25 mouse cellular contexts compared by ENCODE assay signal in the genomic region with DNA sequence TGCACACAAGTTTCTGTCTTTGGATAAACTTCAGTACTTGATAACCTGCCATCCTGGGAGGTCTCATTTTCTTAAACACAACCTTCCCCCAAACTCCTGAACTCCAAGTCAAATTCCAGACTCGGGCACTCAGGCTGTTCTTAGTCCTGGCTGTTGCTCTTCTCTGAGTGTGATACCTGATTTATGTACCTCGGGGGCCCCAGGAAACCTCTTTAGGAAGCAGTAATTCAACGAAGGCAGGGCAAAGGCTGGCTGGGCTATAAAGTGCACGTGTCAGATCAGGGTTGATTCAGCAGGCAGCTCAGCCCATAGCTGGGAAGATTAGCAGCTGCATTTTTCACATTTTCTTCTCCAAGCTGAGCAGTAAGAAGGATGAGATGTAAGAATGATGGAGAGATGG.
A peak's percentile ranks its signal among the peaks of the same experiment; 100 is the strongest.
DNase-seq lines count a peak whose midpoint lies in the region; ATAC-seq and TF ChIP-seq lines count a peak whose summit lies in the region.
"Had no signal": no experiment of that assay in that cellular context is flagged by ENCODE, and none has a peak within 500 bp of the region (broad histone marks: within the 10 kb centered on the region; RNA-seq: fewer than 3 reads in every experiment).

No protein-coding gene starts in this region.

- 11% methylated on average over 4 of the region's 4 CpGs for WGBS in kidney, adult 2 months
- WGBS in limb, embryonic 11.5 days, result 3% methylated on average over 4 of the region's 4 CpGs

- 0 out of 2 replicates have a peak overlapping the region, but pooled peaks have one; percentile 32 for H3K9ac ChIP-seq in limb, embryonic 11.5 days (ENCODE audit: low read length)
- H3K9ac ChIP-seq: embryonic facial prominence, embryonic 13.5 days; forebrain, embryonic 12.5 days; heart, embryonic 15.5 days; hindbrain, embryonic 15.5 days; limb, embryonic 13.5 days; liver, embryonic 12.5 days; midbrain, embryonic 12.5 days had no signal

- TF ChIP-seq CTCF in kidney, adult 2 months (conservative IDR thresholded peaks at IDR 0.05; ENCODE audit: insufficient read depth, insufficient read length, low read depth, low read length), result no peak

- no peak for TF ChIP-seq POLR2A in kidney, adult 2 months (IDR thresholded peaks at IDR 0.05; ENCODE audit: low read depth, low read length)

- peaks cover 3% of the 10 kb centered on the region; the same call in 1 of the 2 replicates for H3K4me1 ChIP-seq in kidney, adult 2 months (ENCODE audit: control insufficient read depth, insufficient read depth, low read length)
- H3K4me1 ChIP-seq in limb, embryonic 11.5 days (ENCODE audit: control insufficient read depth, insufficient read depth, low read length), result peaks cover 4% of the 10 kb centered on the region; the same call in 1 of the 2 replicates
- H3K4me1 ChIP-seq: forebrain, embryonic 12.5 days; liver, embryonic 12.5 days; midbrain, embryonic 12.5 days had no signal

- intact Hi-C loops in left cerebral cortex, postnatal 25 days (cut with DNase I), result no loop called here

- no peak for ATAC-seq in limb, embryonic 11.5 days (ENCODE audit: insufficient number of reproducible peaks, low FRiP score, low TSS enrichment, low read depth)
- ATAC-seq: activated CD4-positive, CD25-positive, alpha-beta regulatory T cell, adult 4 months; liver, embryonic 12.5 days had no signal

- no peak overlapping the region for H3K27ac ChIP-seq in kidney, adult 2 months (ENCODE audit: insufficient read depth, low read depth, low read length)
- H3K27ac ChIP-seq in limb, embryonic 11.5 days (replicated peaks; ENCODE audit: low read depth, low read length), result no peak overlapping the region
- H3K27ac ChIP-seq: embryonic facial prominence, embryonic 13.5 days; forebrain, embryonic 12.5 days; gastrocnemius, adult 2 months; heart, embryonic 15.5 days; hindbrain, embryonic 15.5 days; limb, embryonic 13.5 days; liver, embryonic 12.5 days; midbrain, embryonic 12.5 days had no signal

- no peak overlapping the region for H3K4me2 ChIP-seq in limb, embryonic 11.5 days (ENCODE audit: low read depth, severe bottlenecking)
- H3K4me2 ChIP-seq: embryonic facial prominence, embryonic 13.5 days; forebrain, embryonic 12.5 days; heart, embryonic 15.5 days; hindbrain, embryonic 15.5 days; limb, embryonic 13.5 days; liver, embryonic 12.5 days; midbrain, embryonic 12.5 days had no signal

- DNase-seq in kidney, adult 2 months, result peak; percentile 12
- no peak for DNase-seq in kidney, adult 18-20 months
- peak; percentile 38 for DNase-seq in embryo, embryonic 10 days (ENCODE audit: low spot score)
- DNase-seq in hindlimb bud, embryonic 11.5 days (ENCODE audit: extremely low spot score, low read depth, low spot score), result peak; percentile 12
- peak; percentile 44 for DNase-seq in limb, embryonic 11.5 days (ENCODE audit: low spot score)
- no peak for DNase-seq in adrenal gland, adult (ENCODE audit: inconsistent age in 2 of 2, low spot score in 1 of 2)
- DNase-seq in left cerebral cortex, postnatal 25 days (ENCODE audit: low spot score in 2 of 2), result no peak
- DNase-seq: adrenal gland, postnatal 10 days; cerebellum, adult 2 months; cerebellum, postnatal 25 days; gastrocnemius, adult 2 months; heart, postnatal 4 days; kidney, adult 9 months; lung, adult 18-20 months; lung, postnatal 10 days; right cerebral cortex, postnatal 14 days had no signal

- H3K27me3 ChIP-seq in kidney, adult 2 months (replicated peaks; ENCODE audit: control insufficient read depth, insufficient read depth, low read length), result no peaks in the 10 kb centered on the region
- no peaks in the 10 kb centered on the region for H3K27me3 ChIP-seq in limb, embryonic 11.5 days (ENCODE audit: control insufficient read depth, insufficient read depth, low read length)
- H3K27me3 ChIP-seq: embryonic facial prominence, embryonic 13.5 days; forebrain, embryonic 12.5 days; heart, embryonic 15.5 days; hindbrain, embryonic 15.5 days; limb, embryonic 13.5 days; liver, embryonic 12.5 days; midbrain, embryonic 12.5 days had no signal

- no peaks in the 10 kb centered on the region for H3K36me3 ChIP-seq in kidney, adult 2 months (ENCODE audit: control insufficient read depth, insufficient read depth, low read length)
- no peaks in the 10 kb centered on the region for H3K36me3 ChIP-seq in limb, embryonic 11.5 days (ENCODE audit: control insufficient read depth, insufficient read depth, low read length)
- H3K36me3 ChIP-seq: embryonic facial prominence, embryonic 13.5 days; forebrain, embryonic 12.5 days; heart, embryonic 15.5 days; hindbrain, embryonic 15.5 days; limb, embryonic 13.5 days; liver, embryonic 12.5 days; midbrain, embryonic 12.5 days had no signal

- H3K4me3 ChIP-seq in kidney, adult 2 months (ENCODE audit: insufficient read depth, low read depth, low read length), result no peak overlapping the region
- H3K4me3 ChIP-seq in limb, embryonic 11.5 days (ENCODE audit: low read depth, low read length), result no peak overlapping the region
- H3K4me3 ChIP-seq: embryonic facial prominence, embryonic 13.5 days; erythroblast, embryonic 14.5 days; forebrain, embryonic 12.5 days; gastrocnemius, adult 2 months; heart, embryonic 15.5 days; hindbrain, embryonic 15.5 days; limb, embryonic 13.5 days; liver, embryonic 12.5 days; midbrain, embryonic 12.5 days had no signal

- no peaks in the 10 kb centered on the region for H3K9me3 ChIP-seq in limb, embryonic 11.5 days (ENCODE audit: control insufficient read depth, low read length)
- H3K9me3 ChIP-seq: embryonic facial prominence, embryonic 13.5 days; forebrain, embryonic 12.5 days; heart, embryonic 15.5 days; hindbrain, embryonic 15.5 days; limb, embryonic 13.5 days; liver, embryonic 12.5 days; midbrain, embryonic 12.5 days had no signal

Comparison
In these comparisons a context has a peak if more than half of its experiments do, and no peak if none do; other contexts are left out.
1. DNase-seq: peak in kidney, adult 2 months (single experiment), embryo, embryonic 10 days (single experiment), hindlimb bud, embryonic 11.5 days (single experiment) and limb, embryonic 11.5 days (single experiment); none in kidney, adult 18-20 months (single experiment), adrenal gland, adult (0 of 2) and left cerebral cortex, postnatal 25 days (0 of 2).